ENCODE assay signal across 8 mouse cellular contexts in genomic region chrX:75873813-75874212, GRCm38 (mm10). TPM values are rescaled to one million over a fixed set of nuclear protein-coding genes. Genes with fewer than 3 reads are reported as not detected.
DNase-seq lines count a peak whose midpoint lies in the region; ATAC-seq and TF ChIP-seq lines count a peak whose summit lies in the region.

No protein-coding gene starts in this region.

- DNase-seq in adrenal gland, postnatal 10 days, result peak; percentile 50
- DNase-seq in retina, postnatal 1 day, result peak; percentile 42
- DNase-seq in thymus, postnatal 25 days, result no peak

- ATAC-seq in embryonic facial prominence, embryonic 12.5 days (ENCODE audit: insufficient number of reproducible peaks, insufficient read depth, low FRiP score, low TSS enrichment), result no peak
- peak; percentile 65; the same call in 1 of the 2 replicates for ATAC-seq in heart, embryonic 13.5 days (ENCODE audit: extremely low read depth, insufficient number of reproducible peaks, low FRiP score, low TSS enrichment)
- peak; percentile 32; the same call in 1 of the 2 replicates for ATAC-seq in kidney, embryonic 16.5 days (ENCODE audit: low FRiP score, low TSS enrichment)
- ATAC-seq in lung, embryonic 15.5 days (ENCODE audit: borderline replicate concordance, extremely low read depth, low FRiP score, low TSS enrichment), result peak; percentile 45; the same call in 1 of the 2 replicates

- no peak for TF ChIP-seq POLR2A in ES-Bruce4 (IDR thresholded peaks at IDR 0.05; ENCODE audit: insufficient read depth, low read length)

- H3K4me1 ChIP-seq in ES-Bruce4 (ENCODE audit: control insufficient read depth, insufficient read depth, low read length), result no peaks in the 10 kb centered on the region
- H3K4me1 ChIP-seq in embryonic facial prominence, embryonic 12.5 days, result no peaks in the 10 kb centered on the region
- 0 out of 2 replicates have a peak, but pooled peaks cover 4% of the 10 kb centered on the region for H3K4me1 ChIP-seq in heart, embryonic 13.5 days
- H3K4me1 ChIP-seq in kidney, embryonic 16.5 days (ENCODE audit: insufficient read depth, low read length), result no peaks in the 10 kb centered on the region
- no peaks in the 10 kb centered on the region for H3K4me1 ChIP-seq in lung, embryonic 15.5 days

- H3K4me3 ChIP-seq in ES-Bruce4 (ENCODE audit: low read depth, low read length), result peak overlapping the region; percentile 81
- H3K4me3 ChIP-seq in embryonic facial prominence, embryonic 12.5 days, result peak overlapping the region; percentile 48
- H3K4me3 ChIP-seq in heart, embryonic 13.5 days, result peak overlapping the region; percentile 63
- peak overlapping the region; percentile 61 for H3K4me3 ChIP-seq in kidney, embryonic 16.5 days (ENCODE audit: low read length)
- peak overlapping the region; percentile 54 for H3K4me3 ChIP-seq in lung, embryonic 15.5 days

- no peak for TF ChIP-seq EP300 in ES-Bruce4 (IDR thresholded peaks at IDR 0.05; ENCODE audit: insufficient read depth, low read depth, low read length)

- WGBS in embryonic facial prominence, embryonic 12.5 days, result 12% methylated on average over 15 of the region's 15 CpGs
- 14% methylated on average over 15 of the region's 15 CpGs for whole genome bisulfite sequencing in heart, embryonic 13.5 days
- WGBS in kidney, embryonic 16.5 days, result 21% methylated on average over 15 of the region's 15 CpGs
- WGBS in lung, embryonic 15.5 days, result 7% methylated on average over 15 of the region's 15 CpGs

- H3K36me3 ChIP-seq in ES-Bruce4 (ENCODE audit: control insufficient read depth, insufficient read depth, low read length, poor library complexity, severe bottlenecking), result no peaks in the 10 kb centered on the region
- no peaks in the 10 kb centered on the region for H3K36me3 ChIP-seq in embryonic facial prominence, embryonic 12.5 days
- H3K36me3 ChIP-seq in heart, embryonic 13.5 days, result no peaks in the 10 kb centered on the region
- no peaks in the 10 kb centered on the region for H3K36me3 ChIP-seq in kidney, embryonic 16.5 days (ENCODE audit: insufficient read depth, low read length)
- no peaks in the 10 kb centered on the region for H3K36me3 ChIP-seq in lung, embryonic 15.5 days

- no peaks in the 10 kb centered on the region for H3K9me3 ChIP-seq in ES-Bruce4 (replicated peaks; ENCODE audit: control insufficient read depth, insufficient read depth, low read length, poor library complexity, severe bottlenecking)
- no peaks in the 10 kb centered on the region for H3K9me3 ChIP-seq in embryonic facial prominence, embryonic 12.5 days
- H3K9me3 ChIP-seq in heart, embryonic 13.5 days, result no peaks in the 10 kb centered on the region
- H3K9me3 ChIP-seq in kidney, embryonic 16.5 days (ENCODE audit: low read length), result no peaks in the 10 kb centered on the region
- H3K9me3 ChIP-seq in lung, embryonic 15.5 days, result no peaks in the 10 kb centered on the region

- H3K27ac ChIP-seq in ES-Bruce4 (ENCODE audit: insufficient read depth, low read length), result no peak overlapping the region
- H3K27ac ChIP-seq in embryonic facial prominence, embryonic 12.5 days, result no peak overlapping the region
- peak overlapping the region; percentile 88 for H3K27ac ChIP-seq in heart, embryonic 13.5 days (replicated peaks)
- H3K27ac ChIP-seq in kidney, embryonic 16.5 days (ENCODE audit: low read length), result peak overlapping the region; percentile 92
- peak overlapping the region; percentile 56 for H3K27ac ChIP-seq in lung, embryonic 15.5 days

- H3K9ac ChIP-seq in ES-Bruce4 (ENCODE audit: low read depth, poor library complexity, severe bottlenecking), result peak overlapping the region; percentile 62
- peak overlapping the region; percentile 50 for H3K9ac ChIP-seq in embryonic facial prominence, embryonic 12.5 days
- H3K9ac ChIP-seq in heart, embryonic 13.5 days, result peak overlapping the region; percentile 83
- peak overlapping the region; percentile 68 for H3K9ac ChIP-seq in kidney, embryonic 16.5 days (replicated peaks; ENCODE audit: low read length)
- peak overlapping the region; percentile 36 for H3K9ac ChIP-seq in lung, embryonic 15.5 days

- peak overlapping the region; percentile 48 for H3K4me2 ChIP-seq in embryonic facial prominence, embryonic 12.5 days (replicated peaks)
- peak overlapping the region; percentile 68 for H3K4me2 ChIP-seq in heart, embryonic 13.5 days
- peak overlapping the region; percentile 52 for H3K4me2 ChIP-seq in kidney, embryonic 16.5 days (replicated peaks; ENCODE audit: low read depth, low read length)
- peak overlapping the region; percentile 52 for H3K4me2 ChIP-seq in lung, embryonic 15.5 days

- TF ChIP-seq CTCF in ES-Bruce4 (IDR thresholded peaks at IDR 0.05; ENCODE audit: low read depth, low read length), result no peak

- H3K27me3 ChIP-seq in ES-Bruce4 (ENCODE audit: control insufficient read depth, insufficient read depth, low read length, poor library complexity, severe bottlenecking), result no peaks in the 10 kb centered on the region
- peaks cover 3% of the 10 kb centered on the region; the same call in 1 of the 2 replicates for H3K27me3 ChIP-seq in embryonic facial prominence, embryonic 12.5 days
- H3K27me3 ChIP-seq in heart, embryonic 13.5 days (replicated peaks), result peaks cover 4% of the 10 kb centered on the region; the same call in 1 of the 2 replicates
- H3K27me3 ChIP-seq in kidney, embryonic 16.5 days (ENCODE audit: insufficient read depth, low read length), result peaks cover 8% of the 10 kb centered on the region; the same call in 1 of the 2 replicates
- no peaks in the 10 kb centered on the region for H3K27me3 ChIP-seq in lung, embryonic 15.5 days

RNA-seq across cellular contexts. Expression of gene Pls3, which starts 1.2 kb away (rescaled TPM):
- polyA plus RNA-seq in ES-Bruce4 (2011; ENCODE audit: insufficient read depth, insufficient read length, low read depth, missing spikeins), result 66.9 and 67.3 TPM in 2 replicates
- total RNA-seq in adrenal gland, postnatal 10 days (2021), result 10 to 100 TPM; 56.4 to 61.6 TPM
- polyA plus RNA-seq in embryonic facial prominence, embryonic 12.5 days (2016; fragmentation: Nextera tagmentation; extraction: Ambion mirVana), result 103 and 113 TPM in 2 replicates
- 66.3 and 74.9 TPM in 2 replicates for polyA plus RNA-seq in heart, embryonic 13.5 days (2015; fragmentation: Nextera tagmentation; extraction: Ambion mirVana)
- 127 and 132 TPM in 2 replicates for polyA plus RNA-seq in kidney, embryonic 16.5 days (2015; fragmentation: Nextera tagmentation; extraction: Ambion mirVana)
- 170 and 173 TPM in 2 replicates for polyA plus RNA-seq in lung, embryonic 15.5 days (2015; fragmentation: Nextera tagmentation; extraction: Ambion mirVana)

Comparison
In these comparisons a context has a peak if more than half of its experiments do, and no peak if none do; other contexts are left out.
1. H3K27ac ChIP-seq: peak in heart, embryonic 13.5 days (single experiment), kidney, embryonic 16.5 days (single experiment) and lung, embryonic 15.5 days (single experiment); none in ES-Bruce4 (single experiment) and embryonic facial prominence, embryonic 12.5 days (single experiment).
2. Peak in every context shown above with its lines, with median percentiles within 50 percentile points of each other: H3K4me3 ChIP-seq, H3K9ac ChIP-seq and H3K4me2 ChIP-seq.